Mouse (Mus musculus) midbrain, postnatal 0 days (tissue): ENCODE data around the gene Olfm4. TPM values are rescaled to one million over a fixed set of nuclear protein-coding genes. Genes with fewer than 3 reads are reported as not detected.

Experiments used
- ATAC-seq: fragments of 200-750 bp; cut with Nextera tagmentation; 2 replicates; pipeline ENCODE4 v1.8.0; 2017; ENCODE audit warnings: moderate number of reproducible peaks, mild to moderate bottlenecking, moderate TSS enrichment, moderate library complexity; ENCODE audit not compliant: low FRiP score
- DNase-seq: peaks from one replicate; pipeline ENCODE4 v3.0.0-alpha.2; 2015; ENCODE audit warnings: low spot score
- H3K27ac ChIP-seq: fragments of 300-500 bp; sonication (generic); 2 replicates; pipeline ENCODE4 v1.5.1; 2014; ENCODE audit warnings: low read depth, mild to moderate bottlenecking, low read length, mixed read lengths
- H3K27me3 ChIP-seq: fragments of 300-500 bp; sonication (generic); 2 replicates; pipeline ENCODE4 v1.6.1; 2014; ENCODE audit warnings: low read length, control low read depth, mixed read lengths; ENCODE audit not compliant: insufficient read depth
- H3K36me3 ChIP-seq: fragments of 300-500 bp; sonication (generic); 2 replicates; pipeline ENCODE4 v1.6.1; 2014; ENCODE audit warnings: low read length, control low read depth, mixed read lengths; ENCODE audit not compliant: insufficient read depth
- H3K4me1 ChIP-seq: fragments of 300-500 bp; sonication (generic); 2 replicates; pipeline ENCODE4 v1.6.1; 2014; ENCODE audit warnings: mild to moderate bottlenecking, control low read depth, antibody characterized with exemption, low read length, mixed read lengths; ENCODE audit not compliant: insufficient read depth
- H3K4me2 ChIP-seq: fragments of 300-500 bp; sonication (generic); 2 replicates; pipeline ENCODE4 v1.6.1; 2014; ENCODE audit warnings: low read depth, mild to moderate bottlenecking, low read length, mixed read lengths; ENCODE audit not compliant: poor library complexity, severe bottlenecking
- H3K4me3 ChIP-seq: fragments of 300-500 bp; sonication (generic); 2 replicates; pipeline ENCODE4 v1.5.1; 2014; ENCODE audit warnings: low read depth, mild to moderate bottlenecking, low read length, moderate library complexity
- H3K9ac ChIP-seq: fragments of 300-500 bp; sonication (generic); replicated peaks from 2 replicates; pipeline ENCODE4 v1.6.1; 2014; ENCODE audit warnings: mild to moderate bottlenecking, low read length, moderate library complexity, mixed read lengths; ENCODE audit not compliant: poor library complexity, severe bottlenecking
- H3K9me3 ChIP-seq: fragments of 300-500 bp; sonication (generic); 2 replicates; pipeline ENCODE4 v1.6.1; 2016; ENCODE audit warnings: low read length, control low read depth
- CTCF ChIP-seq: IDR thresholded peaks from 2 replicates; pipeline ENCODE4 v1.5.1; 2016; ENCODE audit warnings: antibody characterized with exemption, mild to moderate bottlenecking
- WGBS: fragments of 180-500 bp; shearing (Covaris S2); extraction: QIAGEN DNeasy Blood & Tissue Kit; methylation state at CpG from one replicate; pipeline ENCODE4 v1.1.7; 2014; 5-methylcytosine and 5-hydroxymethylcytosine counted together
- polyA plus RNA-seq: library from polyadenylated mRNA; unstranded; fragments of >200 nt; fragmentation: Nextera tagmentation; extraction: Ambion mirVana; gene quantifications from 2 replicates; pipeline ENCODE4 v1.2.1, GENCODE M21; 2015
- total RNA-seq: library from RNA; depleted of rRNA; stranded (reverse); fragments of >200 nt; gene quantifications from 2 replicates; pipeline ENCODE4 v1.2.3, GENCODE M21; 2014; rRNA removed

Olfm4 gene
- total and polyA plus RNA-seq, 2 experiments from 2014 or later, result 0.77 to 1.3 TPM

DNA sequence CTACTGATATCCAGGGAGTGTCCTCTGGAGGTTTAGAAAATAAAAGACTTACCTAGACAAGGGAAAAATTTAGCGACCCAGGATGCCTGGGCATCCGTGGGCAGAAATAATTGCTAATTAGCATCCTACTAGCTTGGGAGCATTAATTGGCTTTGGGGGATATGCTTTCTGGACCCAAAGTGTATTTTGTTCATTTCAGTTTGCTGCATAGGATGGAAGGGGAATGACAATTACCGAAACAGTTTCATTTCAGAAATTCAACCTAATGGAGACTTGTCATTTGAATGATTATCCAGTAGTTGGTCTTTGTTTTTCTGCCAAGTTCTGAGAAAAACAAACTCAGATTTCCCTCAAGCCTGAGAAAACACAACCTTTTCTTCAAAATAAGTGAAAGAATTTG lies 86.7 kb downstream of the Olfm4 start:
- WGBS, result 61% methylated on average over 3 of the region's 3 CpGs
- no peak for DNase-seq
- no peak for TF ChIP-seq CTCF
- H3K4me1 ChIP-seq, result no peaks in the 10 kb centered on the region
- no peak for ATAC-seq
- no peak overlapping the region for H3K4me3 ChIP-seq
- no peak overlapping the region for H3K27ac ChIP-seq
- H3K27me3 ChIP-seq, result no peaks in the 10 kb centered on the region
- no peaks in the 10 kb centered on the region for H3K36me3 ChIP-seq
- H3K9me3 ChIP-seq, result no peaks in the 10 kb centered on the region
- no peak overlapping the region for H3K9ac ChIP-seq
- H3K4me2 ChIP-seq, result no peak overlapping the region

Other genes starting within 250 kb of the Olfm4 start
- gene Pcdh8, start 212.8 kb upstream of the Olfm4 start, total RNA-seq, result 149 and 150 TPM in 2 replicates
- gene Pcdh8, start 212.8 kb upstream of the Olfm4 start, polyA plus RNA-seq, result 49.3 and 50.2 TPM in 2 replicates